ENCODE assay signal across 14 mouse cellular contexts in genomic region chr17:81336024-81336754, GRCm38 (mm10).
DNase-seq lines count a peak whose midpoint lies in the region; ATAC-seq lines count a peak whose summit lies in the region.
"Had no signal": no experiment of that assay in that cellular context is flagged by ENCODE, and none has a peak within 500 bp of the region (broad histone marks: within the 10 kb centered on the region; RNA-seq: fewer than 3 reads in every experiment).

No protein-coding gene starts in this region.

- H3K27ac ChIP-seq in midbrain, embryonic 11.5 days (ENCODE audit: low read depth, low read length), result no peak overlapping the region
- H3K27ac ChIP-seq in midbrain, embryonic 14.5 days (replicated peaks; ENCODE audit: low read depth, low read length), result no peak overlapping the region
- H3K27ac ChIP-seq in embryonic facial prominence, embryonic 10.5 days (replicated peaks), result peak overlapping the region; percentile 24; the same call in 1 of the 2 replicates
- 0 out of 2 replicates have a peak overlapping the region, but pooled peaks have one; percentile 5 for H3K27ac ChIP-seq in limb, embryonic 10.5 days
- H3K27ac ChIP-seq: heart, embryonic 13.5 days had no signal

- H3K9me3 ChIP-seq in midbrain, embryonic 11.5 days (ENCODE audit: control insufficient read depth, low read length), result no peaks in the 10 kb centered on the region
- no peaks in the 10 kb centered on the region for H3K9me3 ChIP-seq in midbrain, embryonic 14.5 days (ENCODE audit: control insufficient read depth, low read length)
- H3K9me3 ChIP-seq in embryonic facial prominence, embryonic 10.5 days, result no peaks in the 10 kb centered on the region
- H3K9me3 ChIP-seq in limb, embryonic 10.5 days (replicated peaks), result no peaks in the 10 kb centered on the region
- H3K9me3 ChIP-seq: heart, embryonic 13.5 days had no signal

- no peak overlapping the region for H3K4me2 ChIP-seq in midbrain, embryonic 11.5 days
- no peak overlapping the region for H3K4me2 ChIP-seq in midbrain, embryonic 14.5 days (ENCODE audit: low read length)
- H3K4me2 ChIP-seq: heart, embryonic 13.5 days had no signal

- H3K9ac ChIP-seq in midbrain, embryonic 11.5 days (ENCODE audit: low read length), result no peak overlapping the region
- no peak overlapping the region for H3K9ac ChIP-seq in midbrain, embryonic 14.5 days (replicated peaks; ENCODE audit: low read length)
- H3K9ac ChIP-seq: heart, embryonic 13.5 days had no signal

- WGBS in midbrain, embryonic 11.5 days, result 74% methylated on average over 7 of the region's 7 CpGs
- WGBS in midbrain, embryonic 14.5 days, result 65% methylated on average over 7 of the region's 7 CpGs
- 36% methylated on average over 7 of the region's 7 CpGs for WGBS in embryonic facial prominence, embryonic 10.5 days
- WGBS in limb, embryonic 10.5 days, result 14% methylated on average over 7 of the region's 7 CpGs

- no peaks in the 10 kb centered on the region for H3K36me3 ChIP-seq in midbrain, embryonic 11.5 days (ENCODE audit: control insufficient read depth, insufficient read depth, low read length)
- no peaks in the 10 kb centered on the region for H3K36me3 ChIP-seq in midbrain, embryonic 14.5 days (ENCODE audit: control insufficient read depth, insufficient read depth, low read length)
- no peaks in the 10 kb centered on the region for H3K36me3 ChIP-seq in embryonic facial prominence, embryonic 10.5 days (replicated peaks)
- H3K36me3 ChIP-seq in limb, embryonic 10.5 days, result no peaks in the 10 kb centered on the region
- H3K36me3 ChIP-seq: heart, embryonic 13.5 days had no signal

- H3K4me3 ChIP-seq in midbrain, embryonic 11.5 days (ENCODE audit: low read depth, low read length), result no peak overlapping the region
- H3K4me3 ChIP-seq in midbrain, embryonic 14.5 days (replicated peaks; ENCODE audit: low read depth, low read length), result no peak overlapping the region
- no peak overlapping the region for H3K4me3 ChIP-seq in embryonic facial prominence, embryonic 10.5 days
- 0 out of 2 replicates have a peak overlapping the region, but pooled peaks have one; percentile 12 for H3K4me3 ChIP-seq in limb, embryonic 10.5 days
- H3K4me3 ChIP-seq: heart, embryonic 13.5 days had no signal

- no peaks in the 10 kb centered on the region for H3K4me1 ChIP-seq in midbrain, embryonic 11.5 days (ENCODE audit: control insufficient read depth, insufficient read depth, low read length)
- H3K4me1 ChIP-seq in midbrain, embryonic 14.5 days (ENCODE audit: control insufficient read depth, insufficient read depth, low read length), result no peaks in the 10 kb centered on the region
- peaks cover 19% of the 10 kb centered on the region for H3K4me1 ChIP-seq in embryonic facial prominence, embryonic 10.5 days
- H3K4me1 ChIP-seq in limb, embryonic 10.5 days, result peaks cover 23% of the 10 kb centered on the region
- H3K4me1 ChIP-seq: heart, embryonic 13.5 days had no signal

- peak; percentile 82 for DNase-seq in midbrain, embryonic 11.5 days (ENCODE audit: low spot score, missing footprints)
- no peak for DNase-seq in midbrain, embryonic 14.5 days
- peak; percentile 69 for DNase-seq in embryonic facial prominence, embryonic 10.5 days (ENCODE audit: low spot score)
- DNase-seq in limb, embryonic 10.5 days (ENCODE audit: low spot score), result peak; percentile 41
- DNase-seq in skeletal muscle tissue, adult 2 months (ENCODE audit: low read depth, low spot score), result peak; percentile 12
- DNase-seq in ovary, postnatal 10 days (ENCODE audit: low spot score), result no peak
- DNase-seq in spleen, postnatal 14 days (ENCODE audit: low spot score in 2 of 2), result no peak
- DNase-seq: adrenal gland, postnatal 36 days; gastrocnemius, postnatal 36 days; kidney, adult 2 months; lung, adult 18-20 months; right cerebral cortex, postnatal 25 days had no signal

- H3K27me3 ChIP-seq in midbrain, embryonic 11.5 days (ENCODE audit: control insufficient read depth, insufficient read depth, low read length), result no peaks in the 10 kb centered on the region
- no peaks in the 10 kb centered on the region for H3K27me3 ChIP-seq in midbrain, embryonic 14.5 days (ENCODE audit: control insufficient read depth, insufficient read depth, low read length)
- H3K27me3 ChIP-seq in embryonic facial prominence, embryonic 10.5 days (replicated peaks; ENCODE audit: low read depth, poor library complexity, severe bottlenecking), result no peaks in the 10 kb centered on the region
- no peaks in the 10 kb centered on the region for H3K27me3 ChIP-seq in limb, embryonic 10.5 days (ENCODE audit: low read depth, poor library complexity, severe bottlenecking)
- H3K27me3 ChIP-seq: heart, embryonic 13.5 days had no signal

- no peak for ATAC-seq in midbrain, embryonic 11.5 days (ENCODE audit: low FRiP score)
- ATAC-seq in midbrain, embryonic 14.5 days (ENCODE audit: low FRiP score, low TSS enrichment), result no peak
- ATAC-seq: forebrain, embryonic 14.5 days had no signal

Comparison
In these comparisons a context has a peak if more than half of its experiments do, and no peak if none do; other contexts are left out.
1. DNase-seq: peak in midbrain, embryonic 11.5 days (single experiment), embryonic facial prominence, embryonic 10.5 days (single experiment), limb, embryonic 10.5 days (single experiment) and skeletal muscle tissue, adult 2 months (single experiment); none in midbrain, embryonic 14.5 days (single experiment), ovary, postnatal 10 days (single experiment) and spleen, postnatal 14 days (0 of 2).
2. H3K27ac ChIP-seq: peak in embryonic facial prominence, embryonic 10.5 days (single experiment) and limb, embryonic 10.5 days (single experiment); none in midbrain, embryonic 11.5 days (single experiment) and midbrain, embryonic 14.5 days (single experiment).